Mouse (Mus musculus): ENCODE measurements around the gene Spata48. TPM values are rescaled to one million over a fixed set of nuclear protein-coding genes. Genes with fewer than 3 reads are reported as not detected.

Spata48 gene
- polyA plus RNA-seq (2017; shearing (Covaris generic)) = 0.26 TPM

GRCm38 (mm10) chr11:11461635-11462560 lies at the start of gene Spata48, which contains the start of gene Zpbp:
Gene Spata48 (plus strand): TSS chr11:11462094.
Gene Zpbp (minus strand): TSS chr11:11462408.

Other genes starting within 250 kb of the Spata48 start
- 2.1 TPM for gene Zpbp, start 314 bp downstream of the Spata48 start, polyA plus RNA-seq (2017; shearing (Covaris generic))
- not detected for gene 4930512M02Rik, start 165.7 kb downstream of the Spata48 start, polyA plus RNA-seq (2017; shearing (Covaris generic))
- 159 TPM for gene Ikzf1, start 222.9 kb downstream of the Spata48 start, polyA plus RNA-seq (2017; shearing (Covaris generic))